Mouse (Mus musculus) cortical plate, adult 2 months (tissue): ENCODE measurements around the gene Col4a3. TPM values are rescaled to one million over a fixed set of nuclear protein-coding genes. Genes with fewer than 3 reads are reported as not detected.

Experiments
- H3K27ac ChIP-seq: fragments of 200-500 bp; 2 replicates; pipeline ENCODE4 v1.5.1; 2012; ENCODE audit warnings: low read length, control low read depth, inconsistent platforms; ENCODE audit not compliant: insufficient read depth
- H3K4me1 ChIP-seq: fragments of 200-500 bp; 2 replicates; pipeline ENCODE4 v1.6.1; 2011; ENCODE audit warnings: low read length; ENCODE audit not compliant: control insufficient read depth, insufficient read depth
- H3K4me3 ChIP-seq: fragments of 200-500 bp; 2 replicates; pipeline ENCODE4 v1.5.1; 2011; ENCODE audit warnings: mild to moderate bottlenecking, low read length, control low read depth; ENCODE audit not compliant: insufficient read depth
- CTCF ChIP-seq: fragments of 200-500 bp; IDR thresholded peaks from 2 replicates; pipeline ENCODE4 v1.5.1; 2011; ENCODE audit warnings: mild to moderate bottlenecking, control low read depth, low read length; ENCODE audit not compliant: insufficient read depth; ENCODE audit errors: extremely low read depth
- POLR2A ChIP-seq: fragments of 200-500 bp; IDR thresholded peaks from 2 replicates; pipeline ENCODE4 v1.6.1; 2011; ENCODE audit warnings: mild to moderate bottlenecking, low read length, control low read depth; ENCODE audit not compliant: insufficient read depth; ENCODE audit errors: extremely low read depth
- polyA plus RNA-seq: library from polyadenylated mRNA; depleted of rRNA; stranded (reverse); fragments of >200 nt; gene quantifications from 2 replicates; pipeline ENCODE4 v1.2.3, GENCODE M21; 2012

Gene Col4a3
- polyA plus RNA-seq, 1 experiment: 0.19 TPM

DNA sequence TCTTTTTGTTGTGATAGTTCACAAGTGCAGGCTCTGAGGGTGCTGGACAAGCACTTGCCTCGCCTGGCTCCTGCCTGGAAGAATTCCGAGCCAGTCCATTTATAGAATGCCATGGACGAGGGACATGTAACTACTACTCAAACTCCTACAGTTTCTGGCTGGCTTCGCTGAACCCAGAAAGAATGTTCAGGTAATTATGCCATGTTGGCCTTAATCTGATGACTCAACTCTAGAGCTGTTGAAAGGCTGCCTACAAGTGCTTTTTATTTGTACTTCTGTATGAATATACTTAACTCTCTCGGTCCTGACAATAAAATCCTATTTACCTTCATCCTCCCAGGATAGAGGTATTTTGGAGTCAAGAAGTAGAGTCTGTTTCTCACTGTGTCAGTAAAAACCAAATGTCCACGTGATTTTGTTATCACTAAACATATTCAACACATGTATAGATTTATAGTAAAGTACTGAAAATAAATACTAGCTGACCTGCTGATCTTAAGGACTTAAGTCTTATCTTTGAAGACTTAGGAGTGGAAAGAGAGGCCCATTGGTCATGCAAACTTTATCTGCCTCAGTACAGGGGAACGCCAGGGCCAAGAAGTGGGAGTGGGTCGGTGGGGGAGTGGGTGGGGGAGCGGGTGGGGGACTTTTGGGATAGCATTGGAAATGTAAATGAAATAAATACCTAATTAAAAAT is 131.2 kb downstream of the Col4a3 start:
- H3K27ac ChIP-seq: no peak overlapping the region
- H3K4me3 ChIP-seq: no peak overlapping the region
- no peaks in the 10 kb centered on the region for H3K4me1 ChIP-seq
- no peak for TF ChIP-seq POLR2A
- TF ChIP-seq CTCF: no peak

DNA sequence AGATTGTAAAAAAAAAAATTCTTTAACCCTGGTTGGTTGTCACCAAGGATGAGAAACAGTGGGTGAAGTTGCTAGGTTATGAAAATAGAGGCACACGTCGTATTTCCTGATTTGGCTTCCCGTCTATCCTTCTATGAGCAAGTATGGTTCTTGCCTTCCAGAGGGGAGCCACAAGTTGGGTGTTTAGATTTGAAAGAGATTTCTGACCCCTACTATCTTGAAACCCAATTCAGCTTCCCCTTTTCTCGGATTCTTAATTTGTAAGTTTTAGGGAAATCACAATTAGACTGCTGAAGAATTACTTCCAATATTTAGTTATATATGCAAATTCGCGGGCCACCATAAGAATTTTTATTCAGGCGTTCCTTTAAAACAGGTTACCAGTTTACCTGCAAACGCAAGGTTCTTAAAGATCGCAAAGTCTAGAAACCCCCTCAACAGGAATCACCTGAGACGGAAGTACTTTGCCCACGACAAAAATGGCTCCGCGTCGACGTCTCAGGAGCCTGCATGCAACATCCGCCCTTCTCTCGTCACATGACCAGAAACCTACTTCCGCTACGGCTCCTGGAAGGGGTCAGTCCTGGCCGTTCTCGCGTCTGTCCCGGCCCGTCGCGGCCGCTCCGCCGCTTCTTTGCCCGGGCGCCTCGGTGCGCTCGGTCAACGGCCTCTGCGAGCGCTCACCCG is 137.8 kb downstream of the Col4a3 start, which contains the start of gene Mff:
Gene Mff (plus strand): TSS at position 552 of the 687 bp plus-strand sequence.
- H3K4me1 ChIP-seq: no peaks in the 10 kb centered on the region; the same call in 1 of the 2 replicates
- H3K27ac ChIP-seq: peak within 1 kb of the TSS; percentile 84
- peak within 1 kb of the TSS; percentile 85 for H3K4me3 ChIP-seq
- TF ChIP-seq CTCF: no peak
- TF ChIP-seq POLR2A: peak; percentile 82

DNA sequence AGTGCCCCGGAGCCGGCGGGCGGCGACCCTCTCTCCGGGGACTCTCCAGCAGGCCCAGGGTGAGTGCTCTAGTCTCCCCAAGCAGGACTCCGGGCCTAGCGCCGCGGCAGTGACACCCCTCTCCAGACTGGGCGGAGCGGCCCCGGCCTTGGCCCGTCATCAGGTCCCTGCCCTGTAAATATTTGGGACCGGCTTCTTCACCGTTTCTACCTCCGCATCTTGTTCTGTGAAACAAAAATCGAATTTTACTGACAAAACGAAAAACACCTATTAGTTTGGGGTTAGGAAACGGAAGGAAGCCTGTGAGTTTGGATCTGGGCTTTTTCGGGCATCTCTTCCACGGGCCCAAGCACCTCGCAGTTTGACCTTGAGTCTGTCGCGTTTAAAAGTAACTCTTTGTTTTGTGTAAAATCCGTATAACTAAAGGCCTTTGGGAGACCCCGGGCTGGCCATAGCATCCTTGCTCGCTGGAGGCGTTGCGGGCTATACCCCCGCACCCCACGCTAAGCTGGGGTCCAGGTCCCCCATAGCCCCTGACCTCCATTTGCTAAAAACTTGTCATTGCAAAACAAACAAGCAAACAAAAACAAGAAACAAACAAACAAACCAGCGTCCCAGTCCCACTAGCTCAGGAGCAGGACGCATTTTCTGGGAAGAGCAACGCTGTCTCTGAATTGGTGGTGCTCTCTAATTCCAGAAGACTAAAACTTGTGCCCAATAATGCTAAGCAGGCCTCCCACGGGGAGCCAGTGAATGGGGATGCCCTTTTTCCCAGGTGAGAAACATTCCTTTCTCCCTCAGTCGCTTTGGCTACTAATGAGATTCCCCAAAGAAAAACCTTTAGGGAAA is 138.5 kb downstream of the Col4a3 start:
- H3K4me1 ChIP-seq: no peaks in the 10 kb centered on the region; the same call in 1 of the 2 replicates
- TF ChIP-seq CTCF: no peak
- no peak for TF ChIP-seq POLR2A

DNA sequence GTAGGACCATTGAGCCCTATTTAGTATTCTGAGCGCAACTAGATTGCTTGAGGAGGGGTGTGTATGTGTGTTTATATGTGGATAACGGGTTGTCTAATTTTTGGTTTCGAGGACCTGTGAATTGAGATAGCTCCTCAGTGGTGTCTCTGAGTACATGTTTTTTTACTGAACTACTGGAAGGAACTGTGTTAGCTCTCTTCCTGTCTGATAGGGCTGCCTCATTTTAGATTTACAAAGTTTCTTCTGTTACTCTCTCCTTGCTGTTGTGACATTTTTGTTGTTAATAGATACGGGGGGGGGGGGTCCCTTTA is 139.1 kb downstream of the Col4a3 start:
- Histone ChIP-seq H3K27ac (no peak overlapping the region), H3K4me3 (peak overlapping the region; percentile 85; the same call in 1 of the 2 replicates), H3K4me1 (no peaks in the 10 kb centered on the region; the same call in 1 of the 2 replicates)
- TF ChIP-seq CTCF: no peak
- TF ChIP-seq POLR2A: no peak

More for the DNA sequence above, 138.5 kb downstream of the Col4a3 start:
- Histone ChIP-seq H3K27ac (peak overlapping the region; percentile 84), H3K4me3 (peak overlapping the region; percentile 85)

DNA sequence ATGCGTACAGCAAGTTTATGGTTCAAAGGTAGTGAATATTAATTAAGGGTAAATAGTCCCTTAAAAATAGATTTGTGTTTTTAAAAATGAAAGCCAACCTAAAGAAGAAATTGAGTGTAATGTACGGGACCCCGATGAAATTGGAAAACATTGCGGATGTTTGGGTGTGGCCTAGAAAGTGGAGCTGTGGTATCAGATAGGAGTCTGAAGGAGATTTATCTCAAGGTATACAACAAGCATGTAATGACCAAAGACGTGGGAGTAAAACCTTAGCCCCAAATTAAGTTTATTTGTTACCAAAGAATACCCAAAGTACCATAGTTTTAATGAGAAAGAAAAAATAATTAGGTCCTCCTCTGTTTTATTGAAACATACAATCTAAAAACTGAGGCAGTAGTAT is 139.8 kb downstream of the Col4a3 start:
- H3K27ac ChIP-seq: no peak overlapping the region
- H3K4me1 ChIP-seq: no peaks in the 10 kb centered on the region; the same call in 1 of the 2 replicates
- TF ChIP-seq CTCF: no peak
- no peak for TF ChIP-seq POLR2A
- no peak overlapping the region for H3K4me3 ChIP-seq

DNA sequence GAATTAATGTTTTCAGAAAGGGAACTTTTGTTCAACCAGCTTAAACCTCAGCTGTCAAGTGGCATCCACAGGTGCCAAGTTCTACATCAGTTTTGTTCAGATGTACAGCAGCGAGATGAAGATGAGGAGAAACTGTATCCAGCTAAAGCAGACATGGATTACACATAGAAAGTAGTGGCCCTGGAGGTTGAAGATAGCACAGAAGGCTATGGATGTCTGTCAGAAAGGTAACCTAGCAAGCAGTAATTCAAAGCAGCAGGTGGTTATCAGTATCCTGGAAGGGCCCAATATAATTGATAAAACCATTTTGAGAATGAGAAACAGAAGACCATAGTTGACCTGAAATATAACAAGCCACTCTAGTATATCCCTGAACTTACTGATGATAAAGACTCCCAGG is 146.6 kb downstream of the Col4a3 start:
- no peak for TF ChIP-seq CTCF
- TF ChIP-seq POLR2A: no peak
- H3K4me3 ChIP-seq: no peak overlapping the region
- H3K27ac ChIP-seq: no peak overlapping the region
- H3K4me1 ChIP-seq: peaks cover 2% of the 10 kb centered on the region; the same call in 1 of the 2 replicates

DNA sequence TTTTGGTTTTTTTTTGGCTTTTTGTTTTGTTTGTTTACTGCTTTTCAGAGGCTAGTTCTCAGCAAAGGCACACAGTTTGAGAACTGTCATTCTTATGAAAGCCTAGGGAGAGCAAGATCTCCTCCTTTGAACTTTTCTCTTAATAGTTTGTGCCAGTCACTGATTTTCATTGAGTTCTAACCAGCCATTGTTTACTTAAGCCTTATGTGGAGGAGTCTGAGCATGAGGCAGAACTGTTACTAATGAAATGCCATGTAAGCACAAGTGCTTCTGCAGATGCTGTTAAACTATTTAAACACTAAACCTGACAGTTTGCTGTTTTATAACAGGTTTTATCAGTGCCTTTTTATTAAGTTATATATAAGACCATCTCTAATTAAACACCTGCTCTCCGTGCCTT is 151.3 kb downstream of the Col4a3 start:
- no peak for TF ChIP-seq POLR2A
- TF ChIP-seq CTCF: no peak
- no peak overlapping the region for H3K27ac ChIP-seq
- no peak overlapping the region for H3K4me3 ChIP-seq
- H3K4me1 ChIP-seq: peaks cover 4% of the 10 kb centered on the region

DNA sequence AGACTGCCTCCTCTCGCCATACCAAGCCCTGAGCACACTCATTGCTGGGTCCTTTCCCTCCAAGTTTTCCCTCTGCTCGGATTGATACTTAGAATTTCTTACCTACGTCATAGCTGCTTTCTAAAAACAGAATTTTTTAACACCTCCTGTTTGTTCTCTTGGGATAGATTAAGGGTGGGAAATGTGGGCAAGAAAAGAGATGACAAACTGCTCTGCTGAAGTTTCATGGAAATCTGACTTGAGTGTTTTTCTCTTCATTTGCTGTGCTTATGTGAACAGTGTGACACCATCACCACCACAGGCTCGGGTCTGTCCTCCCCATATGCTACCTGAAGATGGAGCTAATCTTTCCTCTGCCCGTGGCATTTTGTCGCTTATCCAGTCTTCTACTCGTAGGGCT is 154.8 kb downstream of the Col4a3 start:
- TF ChIP-seq POLR2A: no peak
- no peak for TF ChIP-seq CTCF
- H3K4me3 ChIP-seq: no peak overlapping the region
- no peak overlapping the region for H3K27ac ChIP-seq
- peaks cover 4% of the 10 kb centered on the region for H3K4me1 ChIP-seq

DNA sequence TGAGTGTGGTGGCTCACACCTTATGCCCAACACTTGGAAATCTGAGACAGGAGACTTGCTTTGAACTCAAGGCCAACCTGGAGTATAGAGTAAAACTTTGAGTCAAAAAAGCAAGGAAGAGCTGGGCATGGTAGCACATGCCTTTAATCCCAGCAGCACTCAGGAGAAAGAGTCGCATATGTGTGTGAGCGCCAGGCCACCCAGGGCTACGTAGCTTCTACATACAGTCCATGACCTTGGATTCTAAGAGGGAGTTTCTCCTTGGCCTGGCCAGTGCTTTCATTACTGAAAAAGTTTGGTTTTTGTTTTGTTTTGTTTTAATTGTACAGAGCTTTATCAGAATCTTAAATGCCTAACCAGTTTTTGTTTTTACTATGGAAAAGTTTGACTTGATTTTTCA is 157.2 kb downstream of the Col4a3 start:
- Histone ChIP-seq H3K4me1 (peaks cover 2% of the 10 kb centered on the region), H3K4me3 (no peak overlapping the region), H3K27ac (no peak overlapping the region)
- TF ChIP-seq CTCF: no peak
- no peak for TF ChIP-seq POLR2A

DNA sequence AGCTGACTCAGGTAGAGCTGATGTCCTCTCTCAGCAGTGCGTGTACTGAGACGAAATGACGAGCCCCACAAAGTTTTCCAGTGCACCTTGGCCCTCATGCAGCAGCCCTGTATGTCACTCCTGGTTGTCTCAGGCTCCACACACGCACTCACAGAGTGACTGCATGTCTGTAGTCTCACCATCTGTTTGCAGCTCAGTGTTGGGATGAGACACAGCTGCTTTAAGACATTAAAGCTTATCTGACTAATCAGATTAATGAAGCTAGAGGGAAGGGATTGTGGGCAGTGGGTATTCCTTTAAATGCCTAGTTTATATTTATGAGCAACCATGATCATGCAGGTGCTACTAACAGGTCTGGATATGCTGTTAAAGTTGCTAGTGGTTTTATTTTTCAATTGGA is 159.7 kb downstream of the Col4a3 start:
- no peak overlapping the region for H3K27ac ChIP-seq
- H3K4me3 ChIP-seq: no peak overlapping the region
- TF ChIP-seq CTCF: no peak
- no peak for TF ChIP-seq POLR2A
- peaks cover 2% of the 10 kb centered on the region for H3K4me1 ChIP-seq
